Mouse (Mus musculus) neural tube, embryonic 13.5 days (tissue): Measurements from ENCODE around the gene Fgfr1op2. TPM values are rescaled to one million over a fixed set of nuclear protein-coding genes. Genes with fewer than 3 reads are reported as not detected.
A peak's percentile ranks its signal among the peaks of the same experiment; 100 is the strongest.

Experiments used
- ATAC-seq: fragments of 200-750 bp; cut with Nextera tagmentation; 2 replicates; pipeline ENCODE4 v1.8.0; 2017; ENCODE audit warnings: low read depth, mild to moderate bottlenecking, moderate TSS enrichment, moderate library complexity
- H3K27ac ChIP-seq: fragments of 300-500 bp; sonication (generic); replicated peaks from 2 replicates; pipeline ENCODE4 v1.5.1; 2015; ENCODE audit warnings: moderate library complexity, mild to moderate bottlenecking, inconsistent platforms
- H3K27me3 ChIP-seq: fragments of 300-500 bp; sonication (generic); 2 replicates; pipeline ENCODE4 v1.6.1; 2015; ENCODE audit warnings: mild to moderate bottlenecking, inconsistent platforms
- H3K36me3 ChIP-seq: fragments of 300-500 bp; sonication (generic); 2 replicates; pipeline ENCODE4 v1.6.1; 2015; ENCODE audit warnings: mild to moderate bottlenecking, inconsistent platforms
- H3K4me1 ChIP-seq: fragments of 300-500 bp; sonication (generic); replicated peaks from 2 replicates; pipeline ENCODE4 v1.6.1; 2015; ENCODE audit warnings: inconsistent platforms
- H3K4me2 ChIP-seq: fragments of 300-500 bp; sonication (generic); 2 replicates; pipeline ENCODE4 v1.6.1; 2015; ENCODE audit warnings: inconsistent platforms, mild to moderate bottlenecking, moderate library complexity
- H3K4me3 ChIP-seq: fragments of 300-500 bp; sonication (generic); 2 replicates; pipeline ENCODE4 v1.5.1; 2015; ENCODE audit warnings: mild to moderate bottlenecking, inconsistent platforms
- H3K9ac ChIP-seq: fragments of 300-500 bp; sonication (generic); 2 replicates; pipeline ENCODE4 v1.6.1; 2015; ENCODE audit warnings: moderate library complexity, mild to moderate bottlenecking, inconsistent platforms
- H3K9me3 ChIP-seq: fragments of 300-500 bp; sonication (generic); 2 replicates; pipeline ENCODE4 v1.6.1; 2016; ENCODE audit warnings: inconsistent platforms
- WGBS: fragments of 180-500 bp; shearing (Covaris S2); methylation state at CpG from one replicate; pipeline ENCODE4 v1.1.7; 2015; 5-methylcytosine and 5-hydroxymethylcytosine counted together
- polyA plus RNA-seq: library from polyadenylated mRNA; unstranded; fragments of >200 nt; fragmentation: Nextera tagmentation; extraction: Ambion mirVana; gene quantifications from 2 replicates; pipeline ENCODE4 v1.2.1, GENCODE M21; 2015

The Fgfr1op2 gene
- polyA plus RNA-seq, result 51.8 and 55.3 TPM in 2 replicates

DNA sequence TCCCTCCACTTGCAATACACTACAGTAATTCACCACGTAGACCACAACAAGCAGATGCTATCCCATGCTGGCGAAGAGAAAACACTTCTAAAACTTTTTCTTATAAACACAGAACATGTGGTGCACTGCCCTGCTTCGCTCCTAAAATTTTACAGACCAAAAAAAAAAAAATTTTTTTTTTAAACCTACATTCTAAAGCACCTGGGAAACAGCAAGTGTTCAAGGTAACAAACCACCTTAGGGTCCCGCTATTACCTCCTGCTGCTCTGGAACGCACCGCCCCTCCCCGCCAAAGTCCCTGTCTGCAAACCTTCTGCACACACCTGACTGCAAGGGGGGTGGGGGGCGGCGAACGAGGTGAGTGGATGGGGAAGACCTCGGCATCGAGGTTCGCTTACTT is at the start of gene Fgfr1op2:
TSS of gene Fgfr1op2 (plus strand) at position 301 of the 400 bp plus-strand sequence.
- Histone ChIP-seq H3K4me1 (peaks cover 48% of the 10 kb centered on the region), H3K4me3 (peak within 1 kb of the TSS; percentile 84), H3K27ac (peak within 1 kb of the TSS; percentile 98), H3K9ac (peak within 1 kb of the TSS; percentile 88), H3K36me3 (no peaks in the 10 kb centered on the region), H3K9me3 (no peaks in the 10 kb centered on the region), H3K4me2 (peak within 1 kb of the TSS; percentile 83), H3K27me3 (no peaks in the 10 kb centered on the region)
- WGBS, result 1% methylated on average over 13 of the region's 13 CpGs
- no peak for ATAC-seq

- Histone ChIP-seq H3K27ac (no peak overlapping the region), H3K27me3 (no peaks in the 10 kb centered on the region), H3K4me1 (no peaks in the 10 kb centered on the region), H3K4me2 (no peak overlapping the region), H3K9ac (no peak overlapping the region), H3K36me3 (no peaks in the 10 kb centered on the region), H3K4me3 (no peak overlapping the region), H3K9me3 (no peaks in the 10 kb centered on the region)
- ATAC-seq, result no peak
- WGBS, result 84% methylated on average over 2 of the region's 2 CpGs
Observed at GRCm38 (mm10) chr6:146527537-146527936, 49.5 kb upstream of the Fgfr1op2 start.

DNA sequence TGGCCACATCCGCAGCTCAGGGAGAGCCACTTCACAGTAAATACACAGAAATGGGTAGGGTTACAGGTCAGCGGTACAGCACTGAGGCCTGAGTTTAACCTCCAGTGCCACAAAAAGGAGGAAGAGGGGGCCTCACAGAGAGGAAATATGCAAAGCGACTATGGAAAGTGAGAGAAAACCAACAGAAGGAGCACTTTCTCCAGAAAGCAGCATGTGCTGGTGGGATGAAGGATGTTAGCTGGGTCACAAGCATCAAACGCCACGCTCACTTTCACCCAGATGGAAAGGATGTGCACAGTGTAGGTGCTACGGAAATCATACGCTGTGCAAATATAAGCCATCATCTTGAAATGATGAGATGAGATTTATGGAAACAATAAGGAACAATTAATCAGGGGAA is 46.6 kb upstream of the Fgfr1op2 start:
- H3K27me3 ChIP-seq, result no peaks in the 10 kb centered on the region
- no peaks in the 10 kb centered on the region for H3K4me1 ChIP-seq
- 52% methylated on average over 7 of the region's 7 CpGs for WGBS
- no peaks in the 10 kb centered on the region for H3K9me3 ChIP-seq
- no peaks in the 10 kb centered on the region for H3K36me3 ChIP-seq
- H3K9ac ChIP-seq, result no peak overlapping the region
- no peak overlapping the region for H3K27ac ChIP-seq
- H3K4me2 ChIP-seq, result no peak overlapping the region
- no peak overlapping the region for H3K4me3 ChIP-seq
- ATAC-seq, result no peak

DNA sequence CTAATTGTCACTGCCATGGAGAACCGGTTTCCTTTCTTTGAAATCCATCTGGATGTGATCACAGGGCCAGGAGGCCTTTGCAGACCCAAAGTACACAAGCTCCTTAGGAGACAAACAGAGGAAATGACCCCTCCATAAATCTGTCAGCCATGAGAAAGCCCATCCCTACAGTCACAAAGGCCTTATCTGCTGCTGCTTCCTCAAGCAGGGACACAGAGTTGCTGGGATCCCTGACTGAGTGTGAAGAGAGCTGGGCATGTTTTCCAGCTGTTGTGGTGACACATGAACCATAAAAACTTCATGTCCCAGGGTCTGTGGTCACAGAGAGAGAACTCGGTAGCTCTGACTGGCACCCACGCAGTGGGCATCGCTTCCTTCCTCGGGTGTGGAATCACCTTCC is 46.2 kb upstream of the Fgfr1op2 start:
- 30% methylated on average over 5 of the region's 5 CpGs for WGBS
- ATAC-seq, result no peak
- H3K27ac ChIP-seq, result no peak overlapping the region

DNA sequence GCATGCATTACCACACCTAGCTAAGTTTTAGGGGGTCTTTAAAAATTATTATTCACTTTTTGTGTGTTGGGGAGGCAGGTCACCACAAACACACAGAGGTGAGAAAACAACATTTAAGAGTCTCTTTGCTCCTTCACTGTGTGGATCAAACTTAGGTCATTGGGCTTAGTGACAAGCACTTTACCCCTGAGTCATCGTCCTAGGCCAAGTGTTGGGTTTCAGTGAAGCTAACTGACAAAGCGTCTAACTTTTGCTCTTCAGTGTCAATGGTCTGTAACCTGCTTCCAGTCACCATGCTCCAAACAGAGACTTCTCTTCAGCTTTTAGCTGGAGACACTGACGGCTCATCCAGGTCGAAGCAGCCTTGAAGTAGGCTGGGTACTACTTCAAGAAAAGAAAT is 43.9 kb upstream of the Fgfr1op2 start:
- no peak for ATAC-seq
- WGBS, result 91% methylated on average over 4 of the region's 4 CpGs
- no peak overlapping the region for H3K4me3 ChIP-seq
- H3K27ac ChIP-seq, result no peak overlapping the region
- H3K9me3 ChIP-seq, result no peaks in the 10 kb centered on the region
- no peaks in the 10 kb centered on the region for H3K27me3 ChIP-seq
- no peak overlapping the region for H3K4me2 ChIP-seq
- no peaks in the 10 kb centered on the region for H3K36me3 ChIP-seq
- no peaks in the 10 kb centered on the region for H3K4me1 ChIP-seq
- H3K9ac ChIP-seq, result no peak overlapping the region

More for the DNA sequence above, 46.2 kb upstream of the Fgfr1op2 start:
- no peak overlapping the region for H3K4me2 ChIP-seq
- no peaks in the 10 kb centered on the region for H3K36me3 ChIP-seq
- H3K27me3 ChIP-seq, result no peaks in the 10 kb centered on the region
- H3K9me3 ChIP-seq, result no peaks in the 10 kb centered on the region
- H3K4me1 ChIP-seq, result no peaks in the 10 kb centered on the region
- no peak overlapping the region for H3K9ac ChIP-seq
- no peak overlapping the region for H3K4me3 ChIP-seq

GRCm38 (mm10) chr6:146535501-146535900 is 41.5 kb upstream of the Fgfr1op2 start:
- no peak for ATAC-seq
- Histone ChIP-seq H3K36me3 (no peaks in the 10 kb centered on the region), H3K4me1 (no peaks in the 10 kb centered on the region), H3K27me3 (no peaks in the 10 kb centered on the region), H3K9me3 (no peaks in the 10 kb centered on the region), H3K4me2 (no peak overlapping the region), H3K9ac (no peak overlapping the region), H3K4me3 (no peak overlapping the region), H3K27ac (no peak overlapping the region)
- 94% methylated on average over 5 of the region's 5 CpGs for WGBS

DNA sequence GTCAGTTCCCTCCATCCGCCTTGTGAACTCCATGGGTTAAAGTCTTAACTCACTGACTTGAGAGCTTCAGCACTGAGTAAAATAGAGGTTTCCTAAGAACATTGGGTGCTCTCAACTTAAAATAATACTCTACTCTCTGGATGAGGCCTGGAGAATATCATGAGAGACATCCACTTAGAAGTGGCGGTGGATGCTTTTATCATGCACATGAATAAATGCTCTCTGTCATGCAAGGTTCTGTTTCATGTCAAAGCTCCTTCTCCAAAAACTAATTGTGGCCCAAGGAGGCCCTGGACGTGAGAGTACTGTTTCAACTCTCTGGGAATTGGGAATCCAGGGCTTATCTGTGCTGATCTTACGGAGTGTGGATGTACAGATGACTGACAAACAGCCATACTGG is 39.9 kb upstream of the Fgfr1op2 start:
- Histone ChIP-seq H3K9me3 (no peaks in the 10 kb centered on the region), H3K27me3 (no peaks in the 10 kb centered on the region), H3K9ac (no peak overlapping the region), H3K4me1 (no peaks in the 10 kb centered on the region), H3K27ac (no peak overlapping the region), H3K36me3 (no peaks in the 10 kb centered on the region), H3K4me2 (no peak overlapping the region), H3K4me3 (no peak overlapping the region)
- no peak for ATAC-seq
- WGBS, result 95% methylated on average over 4 of the region's 4 CpGs

DNA sequence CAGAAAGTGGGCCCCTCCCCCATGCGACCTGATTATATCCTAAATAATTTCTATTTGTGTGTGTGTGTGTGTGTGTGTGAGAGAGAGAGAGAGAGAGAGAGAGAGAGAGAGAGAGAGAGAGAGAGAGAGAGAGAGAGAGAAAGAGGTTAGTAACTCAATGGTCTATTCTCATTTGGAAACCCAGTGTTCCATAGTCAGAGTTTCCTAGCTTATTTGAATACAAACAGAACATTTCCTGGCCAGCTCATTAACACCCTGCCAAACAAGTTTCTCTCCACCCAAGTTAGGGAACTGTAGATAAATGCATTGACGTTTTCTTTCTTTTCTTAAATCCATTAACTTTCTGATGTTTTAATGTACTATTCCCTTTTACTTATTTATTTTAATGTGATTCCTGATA is 38.9 kb upstream of the Fgfr1op2 start:
- no peaks in the 10 kb centered on the region for H3K9me3 ChIP-seq
- H3K27ac ChIP-seq, result no peak overlapping the region
- no peaks in the 10 kb centered on the region for H3K4me1 ChIP-seq
- no peak overlapping the region for H3K4me3 ChIP-seq
- no peak overlapping the region for H3K9ac ChIP-seq
- H3K27me3 ChIP-seq, result no peaks in the 10 kb centered on the region
- H3K4me2 ChIP-seq, result no peak overlapping the region
- 80% methylated on average over 2 of the region's 2 CpGs for WGBS
- no peak for ATAC-seq
- H3K36me3 ChIP-seq, result no peaks in the 10 kb centered on the region

- 55% methylated on average over 4 of the region's 4 CpGs for WGBS
- Histone ChIP-seq H3K9me3 (no peaks in the 10 kb centered on the region), H3K36me3 (no peaks in the 10 kb centered on the region), H3K4me1 (no peaks in the 10 kb centered on the region), H3K27ac (no peak overlapping the region), H3K27me3 (no peaks in the 10 kb centered on the region), H3K4me3 (no peak overlapping the region), H3K4me2 (no peak overlapping the region), H3K9ac (no peak overlapping the region)
- ATAC-seq, result no peak
Observed at GRCm38 (mm10) chr6:146538661-146539060, 38.3 kb upstream of the Fgfr1op2 start.

- ATAC-seq, result no peak
- H3K27me3 ChIP-seq, result no peaks in the 10 kb centered on the region
- H3K36me3 ChIP-seq, result 0 out of 2 replicates have a peak, but pooled peaks cover 4% of the 10 kb centered on the region
- H3K9me3 ChIP-seq, result no peaks in the 10 kb centered on the region
- no peak overlapping the region for H3K4me2 ChIP-seq
- H3K4me1 ChIP-seq, result no peaks in the 10 kb centered on the region
- H3K27ac ChIP-seq, result no peak overlapping the region
- H3K4me3 ChIP-seq, result no peak overlapping the region
- no peak overlapping the region for H3K9ac ChIP-seq
- 79% methylated on average over 3 of the region's 3 CpGs for WGBS
Observed at GRCm38 (mm10) chr6:146540386-146540785, 36.6 kb upstream of the Fgfr1op2 start.

DNA sequence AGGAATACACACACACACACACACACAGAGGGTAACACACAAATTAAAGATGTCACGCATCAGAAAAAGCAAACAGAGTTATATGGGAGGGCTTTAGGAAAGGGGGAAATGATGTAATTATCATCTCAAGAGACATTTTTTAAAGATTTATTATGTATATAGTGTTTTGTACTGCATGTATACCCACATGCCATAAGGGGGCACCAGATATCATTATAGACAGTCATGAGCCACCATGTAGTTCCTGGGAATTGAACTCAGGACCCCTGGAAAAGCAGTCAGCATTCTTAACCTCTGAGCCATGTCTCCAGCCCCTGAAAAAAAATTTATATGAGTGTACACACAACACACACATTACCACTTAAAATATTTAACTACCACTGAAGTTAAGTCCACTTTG is 32.4 kb upstream of the Fgfr1op2 start:
- no peak for ATAC-seq
- no peaks in the 10 kb centered on the region for H3K4me1 ChIP-seq
- no peaks in the 10 kb centered on the region for H3K9me3 ChIP-seq
- no peak overlapping the region for H3K9ac ChIP-seq
- no peaks in the 10 kb centered on the region for H3K27me3 ChIP-seq
- H3K4me3 ChIP-seq, result no peak overlapping the region
- H3K36me3 ChIP-seq, result peaks cover 38% of the 10 kb centered on the region
- H3K4me2 ChIP-seq, result no peak overlapping the region
- WGBS, result 92% methylated on average over 1 of the region's 1 CpGs
- H3K27ac ChIP-seq, result no peak overlapping the region

DNA sequence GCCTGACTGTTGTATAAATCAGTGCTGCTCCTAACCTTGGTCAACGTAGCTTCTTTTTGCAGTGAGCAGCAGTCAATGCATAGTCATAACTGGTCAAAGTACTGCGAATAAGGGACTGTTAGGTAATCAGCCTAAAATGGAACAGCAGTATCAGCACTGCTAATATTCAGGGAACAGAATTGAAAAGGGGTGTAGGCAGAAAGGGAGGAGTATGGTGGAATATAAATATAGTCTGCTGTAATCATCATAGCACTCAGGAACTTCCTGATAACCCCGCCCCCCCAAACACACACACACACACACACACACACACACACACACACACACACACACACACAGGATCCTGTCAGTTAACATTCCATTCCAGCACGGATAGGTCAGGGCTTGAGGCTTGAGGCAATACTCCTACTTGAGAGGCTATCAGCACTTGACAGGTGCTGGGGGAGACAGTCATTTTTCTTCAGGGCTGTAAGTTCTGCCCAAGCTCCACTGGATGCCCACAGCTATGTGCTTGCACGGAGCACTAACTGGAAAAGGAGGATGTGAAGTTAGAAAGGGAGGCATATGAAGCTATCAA is 31.6 kb upstream of the Fgfr1op2 start:
- Histone ChIP-seq H3K4me1 (no peaks in the 10 kb centered on the region), H3K36me3 (peaks cover 45% of the 10 kb centered on the region), H3K9ac (no peak overlapping the region), H3K9me3 (no peaks in the 10 kb centered on the region), H3K27me3 (no peaks in the 10 kb centered on the region), H3K27ac (no peak overlapping the region), H3K4me2 (no peak overlapping the region), H3K4me3 (no peak overlapping the region)
- no peak for ATAC-seq
- 93% methylated on average over 5 of the region's 5 CpGs for WGBS

- WGBS, result 88% methylated on average over 2 of the region's 2 CpGs
- Histone ChIP-seq H3K4me3 (no peak overlapping the region), H3K4me2 (no peak overlapping the region), H3K4me1 (no peaks in the 10 kb centered on the region), H3K9ac (no peak overlapping the region), H3K27me3 (no peaks in the 10 kb centered on the region), H3K9me3 (no peaks in the 10 kb centered on the region), H3K27ac (no peak overlapping the region), H3K36me3 (peaks cover 86% of the 10 kb centered on the region)
- no peak for ATAC-seq
Observed at GRCm38 (mm10) chr6:146550421-146550820, 26.6 kb upstream of the Fgfr1op2 start.
